Comparison of ENCODE assay signal across 8 mouse cellular contexts in the genomic region with DNA sequence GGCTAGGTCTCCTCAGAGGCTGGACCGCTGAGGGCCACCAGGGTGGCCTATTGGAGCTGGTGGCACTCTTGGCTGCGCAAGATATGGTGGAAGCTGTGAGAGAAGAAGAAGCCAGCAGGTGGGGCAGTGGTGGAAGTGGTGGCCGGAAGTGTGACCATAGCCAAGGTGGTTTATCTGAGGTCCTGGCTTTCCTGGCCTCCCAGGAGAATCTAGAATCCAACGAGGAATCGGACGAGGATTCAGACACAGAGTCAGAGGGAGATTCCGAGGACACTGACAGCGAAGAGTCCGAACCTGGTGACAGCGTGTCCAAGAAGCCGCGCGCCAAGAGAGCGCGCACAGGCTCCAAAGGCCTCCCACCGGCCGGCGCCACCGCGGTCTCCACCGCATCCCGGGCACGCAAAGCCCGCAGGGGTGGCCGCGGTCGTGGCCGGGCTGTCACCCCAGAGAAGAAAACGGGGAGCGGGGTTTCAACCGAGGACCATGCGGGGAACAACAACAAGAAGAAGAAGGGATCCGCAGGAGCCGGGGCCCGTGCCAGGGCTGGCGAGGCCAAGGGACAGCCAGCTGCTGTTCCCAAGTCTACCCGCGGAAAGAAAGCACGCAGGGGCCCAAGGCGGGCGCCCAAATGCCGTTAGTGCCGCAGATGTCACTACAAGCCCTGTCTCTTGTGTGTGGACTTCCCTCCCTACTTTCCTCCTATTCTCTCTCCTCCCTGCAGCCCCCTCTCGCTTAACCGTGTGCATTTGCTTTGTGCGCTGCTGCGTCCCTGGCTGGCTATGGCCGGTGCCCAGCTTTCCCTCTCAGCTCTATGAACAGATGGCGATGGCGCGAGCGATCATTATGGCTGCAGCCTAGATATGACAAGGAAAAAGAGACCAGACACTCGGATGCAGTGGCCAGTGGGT. TPM values are rescaled to one million over a fixed set of nuclear protein-coding genes. Genes with fewer than 3 reads are reported as not detected.
DNase-seq lines count a peak whose midpoint lies in the region; ATAC-seq lines count a peak whose summit lies in the region.

No protein-coding gene starts in this region.

- no peaks in the 10 kb centered on the region for H3K9me3 ChIP-seq in heart, embryonic 10.5 days
- H3K9me3 ChIP-seq in limb, embryonic 11.5 days (ENCODE audit: control insufficient read depth, low read length), result no peaks in the 10 kb centered on the region

- peak overlapping the region; percentile 53 for H3K9ac ChIP-seq in limb, embryonic 11.5 days (ENCODE audit: low read length)

- H3K4me1 ChIP-seq in heart, embryonic 10.5 days, result peaks cover 56% of the 10 kb centered on the region
- peaks cover 36% of the 10 kb centered on the region for H3K4me1 ChIP-seq in limb, embryonic 11.5 days (ENCODE audit: control insufficient read depth, insufficient read depth, low read length)

- DNase-seq in left cerebral cortex, postnatal 4 days, result peak; percentile 83
- no peak for DNase-seq in left cerebral cortex, adult 11 months (ENCODE audit: low spot score)
- peak; percentile 74 for DNase-seq in cerebellum, adult 8-10 months
- no peak for DNase-seq in heart, embryonic 10.5 days (ENCODE audit: low spot score)
- no peak for DNase-seq in limb, embryonic 11.5 days (ENCODE audit: low spot score)
- DNase-seq in retina, embryonic 14.5 days (ENCODE audit: low spot score), result peak; percentile 56
- DNase-seq in frontal cortex, postnatal 14 days (ENCODE audit: low spot score in 2 of 2), result no peak

- 2% methylated on average over 53 of the region's 53 CpGs for WGBS in heart, embryonic 10.5 days
- WGBS in limb, embryonic 11.5 days, result 2% methylated on average over 46 of the region's 53 CpGs

- ATAC-seq in limb, embryonic 11.5 days (ENCODE audit: insufficient number of reproducible peaks, low FRiP score, low TSS enrichment, low read depth), result no peak
- no peak for ATAC-seq in activated CD4-positive, CD25-positive, alpha-beta regulatory T cell, adult 4 months

- intact Hi-C loops in left cerebral cortex, postnatal 4 days (cut with DNase I), result no loop called here

- peaks cover 56% of the 10 kb centered on the region for H3K27me3 ChIP-seq in heart, embryonic 10.5 days (ENCODE audit: insufficient read depth, poor library complexity, severe bottlenecking)
- peaks cover 50% of the 10 kb centered on the region for H3K27me3 ChIP-seq in limb, embryonic 11.5 days (ENCODE audit: control insufficient read depth, insufficient read depth, low read length)

- no peaks in the 10 kb centered on the region for H3K36me3 ChIP-seq in heart, embryonic 10.5 days
- H3K36me3 ChIP-seq in limb, embryonic 11.5 days (ENCODE audit: control insufficient read depth, insufficient read depth, low read length), result no peaks in the 10 kb centered on the region

- H3K4me2 ChIP-seq in limb, embryonic 11.5 days (ENCODE audit: low read depth, severe bottlenecking), result peak overlapping the region; percentile 58

- peak overlapping the region; percentile 58 for H3K4me3 ChIP-seq in heart, embryonic 10.5 days
- peak overlapping the region; percentile 33 for H3K4me3 ChIP-seq in limb, embryonic 11.5 days (ENCODE audit: low read depth, low read length)

- peak overlapping the region; percentile 65; the same call in 1 of the 2 replicates for H3K27ac ChIP-seq in heart, embryonic 10.5 days
- H3K27ac ChIP-seq in limb, embryonic 11.5 days (replicated peaks; ENCODE audit: low read depth, low read length), result no peak overlapping the region

RNA-seq across cellular contexts. Expression of gene Pnmal2, which starts 2.2 kb away (rescaled TPM):
- 100 to 1,000 TPM; 169 to 194 TPM for total RNA-seq in left cerebral cortex, postnatal 4 days (2021)
- 1.7 and 2.2 TPM in 2 replicates for polyA plus RNA-seq in heart, embryonic 10.5 days (2016; fragmentation: Nextera tagmentation; extraction: Ambion mirVana)
- polyA plus RNA-seq in limb, embryonic 11.5 days (2014; fragmentation: Nextera tagmentation; extraction: Ambion mirVana), result 4.8 TPM in 2 replicates
- not detected for polyA plus RNA-seq in activated CD4-positive, CD25-positive, alpha-beta regulatory T cell, adult 4 months (2017; shearing (Covaris generic))

RNA-seq across cellular contexts. Expression of gene Pnmal1, which starts 12.8 kb away (rescaled TPM):
- 10 to 100 TPM; 56.0 to 57.6 TPM for total RNA-seq in left cerebral cortex, postnatal 4 days (2021)
- polyA plus RNA-seq in heart, embryonic 10.5 days (2016; fragmentation: Nextera tagmentation; extraction: Ambion mirVana), result 0.16 and 0.30 TPM in 2 replicates
- 2.0 and 2.1 TPM in 2 replicates for polyA plus RNA-seq in limb, embryonic 11.5 days (2014; fragmentation: Nextera tagmentation; extraction: Ambion mirVana)
- polyA plus RNA-seq in activated CD4-positive, CD25-positive, alpha-beta regulatory T cell, adult 4 months (2017; shearing (Covaris generic)), result not detected

RNA-seq across cellular contexts. Expression of gene Calm3, which starts 22.8 kb away (rescaled TPM):
- total RNA-seq in left cerebral cortex, postnatal 4 days (2021), result 1,000 to 10,000 TPM; 1,235 to 1,345 TPM
- 114 and 117 TPM in 2 replicates for polyA plus RNA-seq in heart, embryonic 10.5 days (2016; fragmentation: Nextera tagmentation; extraction: Ambion mirVana)
- 176 and 201 TPM in 2 replicates for polyA plus RNA-seq in limb, embryonic 11.5 days (2014; fragmentation: Nextera tagmentation; extraction: Ambion mirVana)
- 100 to 1,000 TPM; 106 to 159 TPM for polyA plus RNA-seq in activated CD4-positive, CD25-positive, alpha-beta regulatory T cell, adult 4 months (2017; shearing (Covaris generic))

RNA-seq across cellular contexts. Expression of gene Gm42372, which starts 36.2 kb away (rescaled TPM):
- 10 to 100 TPM; 38.0 to 41.8 TPM for total RNA-seq in left cerebral cortex, postnatal 4 days (2021)
- polyA plus RNA-seq in heart, embryonic 10.5 days (2016; fragmentation: Nextera tagmentation; extraction: Ambion mirVana), result 0.22 and 0.24 TPM in 2 replicates
- polyA plus RNA-seq in limb, embryonic 11.5 days (2014; fragmentation: Nextera tagmentation; extraction: Ambion mirVana), result 0.65 and 0.78 TPM in 2 replicates
- polyA plus RNA-seq in activated CD4-positive, CD25-positive, alpha-beta regulatory T cell, adult 4 months (2017; shearing (Covaris generic)), result 1 to 10 TPM; 3.6 to 4.2 TPM

RNA-seq across cellular contexts. Expression of gene Ptgir, which starts 40.4 kb away (rescaled TPM):
- total RNA-seq in left cerebral cortex, postnatal 4 days (2021), result not detected
- polyA plus RNA-seq in heart, embryonic 10.5 days (2016; fragmentation: Nextera tagmentation; extraction: Ambion mirVana), result 0.15 and 0.51 TPM in 2 replicates
- 0.24 and 0.44 TPM in 2 replicates for polyA plus RNA-seq in limb, embryonic 11.5 days (2014; fragmentation: Nextera tagmentation; extraction: Ambion mirVana)
- 10 to 100 TPM; 11.8 to 13.2 TPM for polyA plus RNA-seq in activated CD4-positive, CD25-positive, alpha-beta regulatory T cell, adult 4 months (2017; shearing (Covaris generic))

Comparison
In these comparisons a context has a peak if more than half of its experiments do, and no peak if none do; other contexts are left out.
1. DNase-seq: peak in left cerebral cortex, postnatal 4 days (single experiment), cerebellum, adult 8-10 months (single experiment) and retina, embryonic 14.5 days (single experiment); none in left cerebral cortex, adult 11 months (single experiment), heart, embryonic 10.5 days (single experiment), limb, embryonic 11.5 days (single experiment) and frontal cortex, postnatal 14 days (0 of 2).